Mouse (Mus musculus): Measurements from ENCODE around the gene Tubb4b. TPM values are rescaled to one million over a fixed set of nuclear protein-coding genes. Genes with fewer than 3 reads are reported as not detected.

Tubb4b gene
- polyA plus RNA-seq, 1 experiment from 2014 or later: 512 TPM

DNA sequence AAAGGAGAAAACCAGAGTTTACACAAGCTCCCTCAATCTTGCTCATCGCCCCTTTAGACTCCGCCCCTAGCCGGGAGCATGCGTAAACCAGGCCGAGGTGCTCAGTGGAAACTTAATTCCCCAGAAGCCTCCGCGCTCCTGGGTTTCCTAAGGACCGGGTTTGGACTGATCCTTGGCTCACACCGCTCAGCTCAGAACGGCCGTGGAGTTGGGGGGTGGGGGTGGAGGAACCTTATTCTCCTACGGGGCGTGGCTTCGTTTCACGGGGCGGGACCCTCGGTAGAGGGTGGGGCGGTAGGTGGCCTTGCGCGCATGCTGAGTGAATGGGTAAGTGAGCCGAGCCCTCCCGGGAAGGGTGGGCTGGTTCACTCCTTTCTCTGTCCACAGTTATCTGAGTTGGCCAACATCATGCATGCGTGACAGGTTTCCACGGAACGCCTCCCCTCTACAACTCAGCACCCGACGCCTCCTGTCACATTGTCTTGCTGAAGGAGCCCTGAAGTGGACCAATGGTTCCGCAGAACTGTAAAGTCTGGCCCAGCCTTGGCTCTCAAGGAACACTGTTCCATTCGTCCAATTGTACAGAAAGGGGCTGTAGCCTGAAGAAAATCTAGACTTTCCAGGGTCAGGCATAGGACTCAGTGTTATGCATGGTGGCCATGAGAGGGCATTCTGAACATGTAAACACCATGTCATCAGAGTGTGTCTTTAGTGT lies 16.4 kb upstream of the Tubb4b start:
- Histone ChIP-seq H3K36me3 (ENCODE audit: control insufficient read depth, insufficient read depth, low read length) (no peaks in the 10 kb centered on the region), H3K27ac (ENCODE audit: low read length) (peak overlapping the region; percentile 58; the same call in 1 of the 2 replicates), H3K4me2 (replicated peaks; ENCODE audit: low read depth, low read length) (peak overlapping the region; percentile 97), H3K4me1 (ENCODE audit: control insufficient read depth, insufficient read depth, low read length) (peaks cover 18% of the 10 kb centered on the region; the same call in 1 of the 2 replicates), H3K9me3 (ENCODE audit: control insufficient read depth, low read depth, low read length) (no peaks in the 10 kb centered on the region), H3K9ac (replicated peaks; ENCODE audit: low read depth, low read length) (no peak overlapping the region), H3K27me3 (ENCODE audit: control insufficient read depth, insufficient read depth, low read length) (0 out of 2 replicates have a peak, but pooled peaks cover 11% of the 10 kb centered on the region), H3K4me3 (ENCODE audit: low read depth, low read length) (peak overlapping the region; percentile 29)
- ATAC-seq (ENCODE audit: insufficient number of reproducible peaks, insufficient read depth, low FRiP score, low read depth): peak; percentile 88
- WGBS: 2% methylated on average over 29 of the region's 29 CpGs

DNA sequence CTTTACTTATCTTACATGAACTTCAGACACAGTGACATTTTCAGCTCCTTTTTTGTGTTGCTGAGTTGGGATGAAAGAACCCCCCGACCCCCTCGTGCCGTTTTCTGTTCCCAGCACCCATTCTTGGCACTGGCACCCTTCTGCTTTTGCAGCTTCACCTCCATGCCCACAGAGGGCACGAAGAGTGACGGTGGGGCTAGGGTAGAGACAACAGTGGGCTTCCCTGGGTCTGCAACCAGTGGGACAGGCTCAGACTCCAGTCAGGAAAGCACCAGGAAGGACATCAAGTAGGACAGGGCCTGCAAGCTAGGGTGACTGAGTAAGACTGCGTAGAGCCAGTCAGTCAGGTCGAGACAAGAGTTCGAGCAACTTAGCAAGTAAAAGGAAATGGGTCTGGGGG lies 15.8 kb upstream of the Tubb4b start:
- Histone ChIP-seq H3K27ac (ENCODE audit: low read length) (peak overlapping the region; percentile 58; the same call in 1 of the 2 replicates), H3K4me3 (ENCODE audit: low read depth, low read length) (peak overlapping the region; percentile 29), H3K4me2 (replicated peaks; ENCODE audit: low read depth, low read length) (peak overlapping the region; percentile 97), H3K27me3 (ENCODE audit: control insufficient read depth, insufficient read depth, low read length) (0 out of 2 replicates have a peak, but pooled peaks cover 11% of the 10 kb centered on the region), H3K36me3 (ENCODE audit: control insufficient read depth, insufficient read depth, low read length) (no peaks in the 10 kb centered on the region), H3K9ac (replicated peaks; ENCODE audit: low read depth, low read length) (no peak overlapping the region), H3K4me1 (ENCODE audit: control insufficient read depth, insufficient read depth, low read length) (peaks cover 18% of the 10 kb centered on the region; the same call in 1 of the 2 replicates), H3K9me3 (ENCODE audit: control insufficient read depth, low read depth, low read length) (no peaks in the 10 kb centered on the region)
- WGBS: 49% methylated on average over 8 of the region's 8 CpGs
- ATAC-seq (ENCODE audit: insufficient number of reproducible peaks, insufficient read depth, low FRiP score, low read depth): peak; percentile 5; the same call in 1 of the 2 replicates

DNA sequence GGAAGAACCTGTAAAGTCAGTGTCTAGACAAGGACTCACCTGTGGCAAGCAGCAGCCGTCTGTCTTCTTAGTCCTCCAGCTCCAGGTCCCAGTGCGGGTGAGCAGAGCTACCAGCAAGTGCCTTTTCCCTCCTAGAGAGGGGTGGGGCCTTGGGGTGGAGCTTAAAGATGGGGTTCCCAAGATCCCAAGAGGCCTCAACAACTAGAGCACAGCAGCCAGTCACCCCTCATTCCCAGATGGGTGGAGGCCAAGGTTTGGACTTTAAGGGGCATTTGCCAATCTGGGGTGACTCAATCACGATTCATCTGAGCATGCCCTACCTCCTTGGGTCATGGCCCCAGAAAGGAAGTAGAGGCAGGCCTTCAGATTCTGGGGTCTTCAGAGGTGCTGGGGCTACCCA lies 15.3 kb upstream of the Tubb4b start:
- WGBS: 96% methylated on average over 3 of the region's 3 CpGs
- H3K36me3 ChIP-seq (ENCODE audit: control insufficient read depth, insufficient read depth, low read length): no peaks in the 10 kb centered on the region
- H3K9ac ChIP-seq (replicated peaks; ENCODE audit: low read depth, low read length): no peak overlapping the region
- 0 out of 2 replicates have a peak, but pooled peaks cover 11% of the 10 kb centered on the region for H3K27me3 ChIP-seq (ENCODE audit: control insufficient read depth, insufficient read depth, low read length)
- ATAC-seq (ENCODE audit: insufficient number of reproducible peaks, insufficient read depth, low FRiP score, low read depth): no peak
- H3K4me1 ChIP-seq (ENCODE audit: control insufficient read depth, insufficient read depth, low read length): peaks cover 18% of the 10 kb centered on the region; the same call in 1 of the 2 replicates
- no peaks in the 10 kb centered on the region for H3K9me3 ChIP-seq (ENCODE audit: control insufficient read depth, low read depth, low read length)
- H3K4me3 ChIP-seq (ENCODE audit: low read depth, low read length): no peak overlapping the region
- H3K27ac ChIP-seq (ENCODE audit: low read length): no peak overlapping the region
- no peak overlapping the region for H3K4me2 ChIP-seq (replicated peaks; ENCODE audit: low read depth, low read length)

DNA sequence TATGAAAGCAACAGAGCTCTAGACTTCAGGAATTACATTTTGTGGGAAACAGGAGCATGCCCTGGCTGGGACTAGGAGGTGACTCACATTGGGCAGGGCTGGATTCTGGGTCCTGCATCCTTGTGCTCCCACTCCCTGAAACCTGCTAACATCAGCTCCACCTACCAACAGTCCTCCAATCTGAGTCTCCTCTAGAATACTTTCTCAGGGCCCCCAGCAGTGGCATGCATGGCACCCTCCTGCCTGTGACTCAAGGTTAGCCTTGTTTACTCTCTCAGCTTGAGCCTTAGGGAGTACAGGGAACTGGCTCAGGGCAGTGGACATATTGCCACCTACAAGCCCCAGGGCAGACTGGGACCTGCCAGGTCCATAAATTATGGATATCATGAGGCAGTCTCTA lies 13.6 kb upstream of the Tubb4b start:
- Histone ChIP-seq H3K4me3 (ENCODE audit: low read depth, low read length) (no peak overlapping the region), H3K27me3 (ENCODE audit: control insufficient read depth, insufficient read depth, low read length) (0 out of 2 replicates have a peak, but pooled peaks cover 11% of the 10 kb centered on the region), H3K9me3 (ENCODE audit: control insufficient read depth, low read depth, low read length) (no peaks in the 10 kb centered on the region), H3K36me3 (ENCODE audit: control insufficient read depth, insufficient read depth, low read length) (no peaks in the 10 kb centered on the region), H3K4me1 (ENCODE audit: control insufficient read depth, insufficient read depth, low read length) (peaks cover 18% of the 10 kb centered on the region; the same call in 1 of the 2 replicates), H3K27ac (ENCODE audit: low read length) (no peak overlapping the region), H3K4me2 (replicated peaks; ENCODE audit: low read depth, low read length) (no peak overlapping the region), H3K9ac (replicated peaks; ENCODE audit: low read depth, low read length) (no peak overlapping the region)
- no peak for ATAC-seq (ENCODE audit: insufficient number of reproducible peaks, insufficient read depth, low FRiP score, low read depth)

DNA sequence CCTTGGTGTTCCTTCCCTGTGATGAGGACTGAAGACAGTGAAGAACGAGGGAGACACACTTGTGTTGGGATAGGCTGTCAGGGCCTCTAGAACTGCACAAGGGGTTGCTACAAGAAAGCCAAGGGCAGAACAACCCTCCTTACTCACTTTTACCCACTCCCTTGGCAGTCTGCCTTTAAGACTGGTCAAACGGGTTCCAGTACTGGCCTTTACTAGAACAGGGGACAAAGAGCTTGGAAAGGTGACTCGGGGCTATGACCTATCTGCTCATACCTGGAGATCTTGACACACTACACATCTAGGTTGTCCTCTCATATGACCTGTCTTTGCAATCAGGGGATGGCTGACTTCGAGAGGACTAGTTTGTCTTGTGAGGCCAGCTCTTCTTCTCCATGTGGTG lies 13.0 kb upstream of the Tubb4b start:
- Histone ChIP-seq H3K4me3 (ENCODE audit: low read depth, low read length) (no peak overlapping the region), H3K36me3 (ENCODE audit: control insufficient read depth, insufficient read depth, low read length) (no peaks in the 10 kb centered on the region), H3K4me2 (replicated peaks; ENCODE audit: low read depth, low read length) (no peak overlapping the region), H3K27ac (ENCODE audit: low read length) (no peak overlapping the region), H3K9ac (replicated peaks; ENCODE audit: low read depth, low read length) (no peak overlapping the region), H3K27me3 (ENCODE audit: control insufficient read depth, insufficient read depth, low read length) (0 out of 2 replicates have a peak, but pooled peaks cover 8% of the 10 kb centered on the region), H3K4me1 (ENCODE audit: control insufficient read depth, insufficient read depth, low read length) (peaks cover 18% of the 10 kb centered on the region; the same call in 1 of the 2 replicates), H3K9me3 (ENCODE audit: control insufficient read depth, low read depth, low read length) (no peaks in the 10 kb centered on the region)
- WGBS: 60% methylated on average over 4 of the region's 4 CpGs
- ATAC-seq (ENCODE audit: insufficient number of reproducible peaks, insufficient read depth, low FRiP score, low read depth): no peak

DNA sequence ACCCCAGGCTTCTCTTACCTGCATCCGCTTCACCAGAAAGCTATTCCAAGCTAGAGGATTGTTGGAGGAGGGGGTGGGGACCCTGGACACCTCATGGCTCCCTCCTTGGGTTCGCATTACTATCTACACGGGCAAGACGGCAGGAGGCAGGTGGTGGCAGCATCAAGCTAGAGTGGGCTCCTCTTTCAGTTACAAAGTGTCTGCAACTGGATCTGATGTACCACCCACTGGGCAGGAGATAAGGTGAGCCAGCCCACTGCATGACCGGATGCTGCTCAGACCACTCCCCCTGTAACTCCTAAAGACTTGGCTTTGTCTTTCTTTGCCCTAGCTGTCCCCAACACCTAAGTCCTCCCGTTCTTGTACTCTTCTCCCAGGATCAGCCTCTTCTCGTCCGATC lies 12.1 kb upstream of the Tubb4b start, which contains the start of gene Rnf224:
Gene Rnf224, minus strand, starts transcription at position 174 of the 400 bp plus-strand sequence.
- H3K9ac ChIP-seq (replicated peaks; ENCODE audit: low read depth, low read length): no peak within 1 kb of the TSS; the same call in 1 of the 2 replicates
- H3K4me1 ChIP-seq (ENCODE audit: control insufficient read depth, insufficient read depth, low read length): peaks cover 16% of the 10 kb centered on the region; the same call in 1 of the 2 replicates
- H3K27me3 ChIP-seq (ENCODE audit: control insufficient read depth, insufficient read depth, low read length): 0 out of 2 replicates have a peak, but pooled peaks cover 3% of the 10 kb centered on the region
- no peak within 1 kb of the TSS for H3K4me3 ChIP-seq (ENCODE audit: low read depth, low read length)
- H3K4me2 ChIP-seq (replicated peaks; ENCODE audit: low read depth, low read length): no peak within 1 kb of the TSS
- ATAC-seq (ENCODE audit: insufficient number of reproducible peaks, insufficient read depth, low FRiP score, low read depth): no peak
- WGBS: 34% methylated on average over 8 of the region's 8 CpGs
- H3K27ac ChIP-seq (ENCODE audit: low read length): no peak within 1 kb of the TSS
- H3K36me3 ChIP-seq (ENCODE audit: control insufficient read depth, insufficient read depth, low read length): no peaks in the 10 kb centered on the region
- no peaks in the 10 kb centered on the region for H3K9me3 ChIP-seq (ENCODE audit: control insufficient read depth, low read depth, low read length)

DNA sequence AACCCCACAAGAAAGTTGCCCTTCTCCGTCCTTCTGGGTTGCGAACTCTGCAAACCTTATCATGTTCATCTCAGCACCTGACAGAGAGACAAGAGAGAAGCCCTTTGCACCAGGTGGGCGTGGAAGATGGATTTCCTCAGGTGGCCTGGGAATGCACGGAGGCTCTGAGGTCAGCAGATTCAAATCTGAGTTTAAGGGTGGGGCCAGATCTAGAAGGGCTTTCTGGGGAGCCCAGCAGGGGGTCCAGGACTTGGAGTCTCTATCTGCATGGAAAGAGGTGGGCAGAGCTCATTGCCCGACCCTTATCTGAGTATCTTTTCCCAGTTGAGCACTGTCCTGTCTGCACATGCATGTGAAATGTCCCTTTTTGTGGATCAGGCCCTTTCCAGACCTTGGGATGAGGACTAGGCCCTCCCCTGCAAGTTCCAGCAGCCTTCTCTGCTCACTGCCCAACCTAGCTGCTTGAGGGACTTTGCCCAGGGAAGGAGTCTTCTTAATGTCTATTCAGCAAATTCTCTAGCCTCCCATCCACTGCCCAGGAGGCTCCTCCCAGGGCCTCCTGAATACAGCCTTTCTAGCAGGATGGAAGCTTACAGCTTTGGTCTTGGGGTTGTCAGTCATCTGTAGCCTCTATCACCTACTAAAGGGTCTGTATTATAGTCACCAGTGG lies 10.2 kb upstream of the Tubb4b start:
- H3K27me3 ChIP-seq (ENCODE audit: control insufficient read depth, insufficient read depth, low read length): no peaks in the 10 kb centered on the region
- H3K9me3 ChIP-seq (ENCODE audit: control insufficient read depth, low read depth, low read length): no peaks in the 10 kb centered on the region
- H3K4me1 ChIP-seq (ENCODE audit: control insufficient read depth, insufficient read depth, low read length): 0 out of 2 replicates have a peak, but pooled peaks cover 4% of the 10 kb centered on the region
- H3K9ac ChIP-seq (replicated peaks; ENCODE audit: low read depth, low read length): no peak overlapping the region
- no peak overlapping the region for H3K4me3 ChIP-seq (ENCODE audit: low read depth, low read length)
- H3K27ac ChIP-seq (ENCODE audit: low read length): no peak overlapping the region
- no peak for ATAC-seq (ENCODE audit: insufficient number of reproducible peaks, insufficient read depth, low FRiP score, low read depth)
- H3K4me2 ChIP-seq (replicated peaks; ENCODE audit: low read depth, low read length): no peak overlapping the region
- 56% methylated on average over 5 of the region's 5 CpGs for WGBS
- no peaks in the 10 kb centered on the region for H3K36me3 ChIP-seq (ENCODE audit: control insufficient read depth, insufficient read depth, low read length)

DNA sequence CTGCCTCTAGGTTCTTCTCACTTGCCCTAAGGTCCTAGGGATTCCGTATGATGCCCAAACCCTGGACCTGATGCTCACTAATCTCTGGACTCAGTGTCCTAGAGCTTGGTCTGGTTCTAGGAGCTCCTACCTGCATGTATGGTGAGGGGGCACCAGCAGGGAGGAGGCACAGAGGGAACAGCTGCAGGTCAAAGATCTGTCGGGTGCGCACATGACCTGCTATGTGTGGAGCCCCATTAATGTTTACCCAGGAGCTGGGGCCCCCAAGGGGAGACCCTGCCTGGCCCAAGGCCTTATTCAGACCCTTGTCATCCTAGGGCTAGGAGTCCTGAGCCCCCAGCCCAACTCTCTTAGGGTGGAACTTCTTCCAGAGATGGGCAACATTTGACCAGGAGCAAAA lies 9.5 kb upstream of the Tubb4b start, which contains the start of gene Slc34a3:
Gene Slc34a3, minus strand, starts transcription at position 315 of the 400 bp plus-strand sequence.
- Histone ChIP-seq H3K4me3 (ENCODE audit: low read depth, low read length) (no peak within 1 kb of the TSS), H3K36me3 (ENCODE audit: control insufficient read depth, insufficient read depth, low read length) (no peaks in the 10 kb centered on the region), H3K27ac (ENCODE audit: low read length) (no peak within 1 kb of the TSS), H3K4me2 (replicated peaks; ENCODE audit: low read depth, low read length) (no peak within 1 kb of the TSS), H3K9ac (replicated peaks; ENCODE audit: low read depth, low read length) (no peak within 1 kb of the TSS), H3K4me1 (ENCODE audit: control insufficient read depth, insufficient read depth, low read length) (0 out of 2 replicates have a peak, but pooled peaks cover 4% of the 10 kb centered on the region), H3K27me3 (ENCODE audit: control insufficient read depth, insufficient read depth, low read length) (no peaks in the 10 kb centered on the region), H3K9me3 (ENCODE audit: control insufficient read depth, low read depth, low read length) (no peaks in the 10 kb centered on the region)
- no peak for ATAC-seq (ENCODE audit: insufficient number of reproducible peaks, insufficient read depth, low FRiP score, low read depth)
- WGBS: 65% methylated on average over 3 of the region's 3 CpGs
